Mouse (Mus musculus) splenic B cell, adult 2 months (primary cell): ENCODE results near the gene Acp5.

Source experiments
- DNase-seq: peaks from one replicate; pipeline ENCODE4 v3.0.0-alpha.2; 2011; ENCODE audit warnings: low read depth, low spot score
- H3K27me3 ChIP-seq: 2 replicates; pipeline ENCODE4 v1.6.1; 2012; ENCODE audit warnings: mild to moderate bottlenecking, low read length, moderate library complexity, mixed read lengths; ENCODE audit not compliant: control insufficient read depth, poor library complexity, insufficient read depth, severe bottlenecking
- H3K36me3 ChIP-seq: 2 replicates; pipeline ENCODE4 v1.6.1; 2012; ENCODE audit warnings: mild to moderate bottlenecking, low read length, moderate library complexity, mixed read lengths; ENCODE audit not compliant: control insufficient read depth, poor library complexity, insufficient read depth, severe bottlenecking

Acp5 gene

DNA sequence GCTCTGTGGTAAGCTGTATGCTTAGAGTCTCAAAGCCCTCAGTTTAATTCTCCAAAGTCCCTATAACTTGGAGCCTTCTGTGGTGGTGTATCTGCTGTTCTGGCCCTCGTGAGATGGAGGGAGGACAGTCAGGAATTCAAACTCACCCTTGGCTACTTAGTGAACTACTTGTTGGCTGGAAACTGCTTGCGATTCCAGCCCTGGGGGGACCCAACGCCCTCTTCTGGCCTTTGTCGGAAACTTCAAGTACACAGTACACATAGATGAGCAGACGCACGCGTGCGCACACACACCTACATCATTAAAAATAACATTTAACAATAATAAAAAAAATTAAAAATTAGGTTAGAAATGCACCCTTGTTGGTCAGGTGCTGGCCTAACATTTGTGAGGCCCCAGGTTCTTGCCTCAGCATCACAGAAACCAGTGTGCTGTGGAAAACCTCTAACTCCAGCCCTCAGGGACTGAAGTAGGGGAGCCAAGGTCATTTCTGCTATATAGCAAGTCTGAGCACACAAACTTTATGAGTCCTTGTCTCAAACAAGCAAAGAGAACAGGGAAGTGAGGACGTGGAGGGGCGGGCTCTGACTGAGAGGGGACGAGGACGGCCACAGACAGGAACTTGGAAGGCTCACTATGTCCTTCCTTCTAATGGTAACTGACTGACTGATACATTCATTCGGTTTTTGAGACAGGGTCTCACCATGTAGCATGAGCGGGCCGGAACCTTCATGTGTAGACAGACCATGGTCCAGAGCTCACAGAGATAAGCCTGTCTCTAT is 10.1 kb downstream of the Acp5 start:
- peak; percentile 48 for DNase-seq
- Histone ChIP-seq H3K27me3 (no peaks in the 10 kb centered on the region), H3K36me3 (peaks cover 3% of the 10 kb centered on the region; the same call in 1 of the 2 replicates)

DNA sequence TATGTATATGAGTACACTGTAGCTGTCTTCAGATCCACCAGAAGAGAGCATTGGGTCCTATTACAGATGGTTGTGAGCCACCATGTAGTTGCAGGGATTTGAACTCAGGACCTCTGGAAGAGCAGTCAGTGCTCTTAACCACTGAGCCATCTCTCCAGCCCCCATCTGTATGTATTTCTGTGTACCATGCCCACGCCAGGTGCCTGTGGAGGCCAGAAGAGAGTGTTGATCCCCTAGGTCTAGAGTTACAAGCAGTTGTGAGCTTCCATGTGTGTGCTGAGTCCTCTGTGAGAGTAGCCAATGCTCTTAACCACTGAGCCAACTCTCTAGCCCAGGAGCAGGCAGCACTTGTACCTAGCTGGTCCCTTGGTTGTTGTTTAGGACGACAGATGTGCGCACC is 11.3 kb downstream of the Acp5 start:
- H3K36me3 ChIP-seq, result peaks cover 3% of the 10 kb centered on the region; the same call in 1 of the 2 replicates
- H3K27me3 ChIP-seq, result no peaks in the 10 kb centered on the region
- DNase-seq, result no peak

DNA sequence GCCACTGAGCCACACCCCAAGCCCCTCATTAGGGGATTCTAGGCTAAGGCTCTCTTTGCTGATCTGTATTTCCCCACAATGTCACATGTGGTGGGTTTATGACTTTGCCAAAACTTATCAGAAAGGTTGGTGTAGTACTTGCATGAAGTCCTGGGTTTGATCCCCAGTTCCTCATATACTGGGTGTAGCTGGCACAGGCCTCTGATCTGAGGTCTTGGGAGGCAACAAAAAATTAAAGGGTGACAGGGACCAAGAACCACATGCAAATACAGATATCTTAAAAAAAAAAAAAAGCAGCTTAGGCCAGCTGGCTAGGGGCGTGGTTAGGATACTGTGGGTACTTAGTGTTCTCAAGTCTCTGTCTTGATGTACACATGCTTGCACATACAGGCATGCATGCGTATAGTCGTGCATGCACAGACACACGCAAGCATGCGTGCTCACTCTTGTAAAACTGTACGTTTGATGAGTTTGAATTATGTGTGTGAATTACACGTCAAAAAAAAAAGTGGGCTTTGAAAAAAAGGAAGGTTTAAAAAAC is 12.4 kb downstream of the Acp5 start:
- peak; percentile 83 for DNase-seq

GRCm38 (mm10) chr9:22122005-22122404 is 13.5 kb downstream of the Acp5 start:
- no peaks in the 10 kb centered on the region for H3K27me3 ChIP-seq
- H3K36me3 ChIP-seq, result no peaks in the 10 kb centered on the region
- DNase-seq, result peak; percentile 80

More for the DNA sequence above, 12.4 kb downstream of the Acp5 start:
- peaks cover 1% of the 10 kb centered on the region; the same call in 1 of the 2 replicates for H3K36me3 ChIP-seq
- no peaks in the 10 kb centered on the region for H3K27me3 ChIP-seq

DNA sequence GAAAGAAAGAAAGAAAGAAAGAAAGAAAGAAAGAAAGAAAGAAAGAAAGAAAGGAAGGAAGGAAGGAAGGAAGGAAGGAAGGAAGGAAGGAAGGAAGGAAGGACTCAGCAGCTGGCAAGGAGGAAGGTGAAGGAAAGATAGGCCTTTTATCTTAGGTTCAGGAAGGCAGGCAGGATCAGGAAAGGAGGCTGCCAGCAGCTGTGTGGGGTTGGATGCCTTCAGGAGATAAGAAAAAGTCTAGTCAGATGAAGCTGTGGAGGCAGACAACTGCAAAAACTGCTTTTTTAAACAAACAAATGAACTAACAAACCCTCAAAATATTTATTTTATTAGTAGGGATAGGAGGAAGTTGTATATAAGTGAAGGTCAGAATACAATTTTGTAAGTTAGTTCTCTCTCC is 14.0 kb downstream of the Acp5 start:
- DNase-seq, result no peak
- Histone ChIP-seq H3K36me3 (no peaks in the 10 kb centered on the region), H3K27me3 (no peaks in the 10 kb centered on the region)

DNA sequence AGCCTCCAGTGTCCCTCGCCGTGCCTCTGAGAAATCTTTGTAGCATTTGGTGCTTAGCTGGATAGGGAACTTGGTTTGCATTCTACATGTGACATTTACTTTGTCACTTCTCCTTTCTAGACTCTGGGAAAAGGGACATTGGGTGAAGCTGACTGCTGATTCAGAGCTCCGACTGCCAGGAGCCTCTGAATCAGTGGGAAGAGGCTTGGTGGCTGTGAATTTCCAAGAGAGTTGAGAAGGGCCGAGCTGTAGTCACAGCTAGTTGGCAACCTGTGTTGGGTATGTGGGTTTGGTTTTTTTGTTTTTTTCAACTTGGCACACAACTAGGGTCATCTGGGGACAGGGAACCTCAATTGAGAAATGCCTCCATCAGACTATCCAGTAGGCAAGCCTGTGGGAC is 16.0 kb downstream of the Acp5 start:
- Histone ChIP-seq H3K36me3 (no peaks in the 10 kb centered on the region), H3K27me3 (no peaks in the 10 kb centered on the region)
- no peak for DNase-seq

- Histone ChIP-seq H3K36me3 (peaks cover 7% of the 10 kb centered on the region), H3K27me3 (no peaks in the 10 kb centered on the region)
- DNase-seq, result peak; percentile 96
These were observed 17.6 kb downstream of the Acp5 start for GRCm38 (mm10) chr9:22117754-22118456.

DNA sequence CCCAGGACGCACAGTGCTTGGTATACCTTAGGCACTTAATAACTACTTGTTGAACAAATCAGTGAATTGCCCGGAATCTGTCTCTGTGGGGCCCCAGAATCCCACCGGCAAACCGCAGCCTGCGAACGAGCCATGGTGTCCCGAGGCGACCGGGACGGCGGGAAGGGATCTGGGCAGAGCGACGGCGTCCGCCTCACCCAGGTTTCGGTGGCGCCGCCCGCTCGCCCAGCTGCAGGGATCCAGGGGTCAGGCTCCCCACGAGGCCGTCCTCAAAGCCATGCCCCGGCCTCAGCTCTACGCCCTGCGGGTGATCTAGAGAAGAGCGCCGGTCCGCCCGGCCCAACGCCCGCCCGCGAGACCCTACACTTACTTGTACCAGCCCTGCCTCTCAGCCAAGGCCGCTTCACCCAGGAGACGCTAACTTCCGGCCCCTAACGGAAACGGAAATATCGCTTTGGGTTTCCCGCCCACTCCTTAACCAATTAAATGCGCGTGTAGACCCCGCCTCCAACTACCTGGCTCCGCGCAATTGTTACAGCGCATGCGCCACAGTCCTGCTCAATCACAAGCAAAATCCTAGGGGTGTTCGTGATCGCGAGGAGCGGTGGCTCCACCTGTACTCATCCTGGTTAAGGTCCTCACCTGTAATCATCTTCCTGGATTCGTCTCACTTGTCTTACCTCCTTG is 18.6 kb downstream of the Acp5 start, which contains the start of gene Elof1:
Gene Elof1, minus strand, starts transcription at position 433 of the 687 bp plus-strand sequence.
- peaks cover 10% of the 10 kb centered on the region for H3K36me3 ChIP-seq
- DNase-seq, result peak; percentile 97
- H3K27me3 ChIP-seq, result no peaks in the 10 kb centered on the region

GRCm38 (mm10) chr9:22116086-22116485 is 19.4 kb downstream of the Acp5 start:
- no peak for DNase-seq
- Histone ChIP-seq H3K27me3 (no peaks in the 10 kb centered on the region), H3K36me3 (peaks cover 10% of the 10 kb centered on the region)

DNA sequence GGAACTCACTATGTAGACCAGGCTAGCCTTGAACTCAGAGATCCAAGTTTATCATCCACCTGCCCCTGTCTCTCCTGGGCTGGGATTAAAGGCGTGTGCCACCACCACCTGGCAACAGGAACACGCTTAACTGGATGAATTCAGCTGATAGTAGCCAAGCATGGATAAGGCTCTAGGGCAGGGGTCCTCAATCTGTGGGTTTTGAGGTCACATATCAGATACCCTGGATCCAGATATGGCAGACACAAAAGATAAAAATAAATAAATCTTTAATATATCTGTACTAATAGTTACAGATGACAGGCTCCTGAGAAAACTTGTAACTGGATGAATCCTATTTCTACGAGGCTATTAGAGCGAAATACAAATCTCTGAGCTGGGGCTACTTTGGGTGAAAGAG is 19.9 kb downstream of the Acp5 start:
- Histone ChIP-seq H3K36me3 (peaks cover 10% of the 10 kb centered on the region), H3K27me3 (no peaks in the 10 kb centered on the region)
- no peak for DNase-seq

GRCm38 (mm10) chr9:22108194-22108593 is 27.3 kb downstream of the Acp5 start:
- peaks cover 5% of the 10 kb centered on the region for H3K36me3 ChIP-seq
- no peaks in the 10 kb centered on the region for H3K27me3 ChIP-seq
- no peak for DNase-seq

DNA sequence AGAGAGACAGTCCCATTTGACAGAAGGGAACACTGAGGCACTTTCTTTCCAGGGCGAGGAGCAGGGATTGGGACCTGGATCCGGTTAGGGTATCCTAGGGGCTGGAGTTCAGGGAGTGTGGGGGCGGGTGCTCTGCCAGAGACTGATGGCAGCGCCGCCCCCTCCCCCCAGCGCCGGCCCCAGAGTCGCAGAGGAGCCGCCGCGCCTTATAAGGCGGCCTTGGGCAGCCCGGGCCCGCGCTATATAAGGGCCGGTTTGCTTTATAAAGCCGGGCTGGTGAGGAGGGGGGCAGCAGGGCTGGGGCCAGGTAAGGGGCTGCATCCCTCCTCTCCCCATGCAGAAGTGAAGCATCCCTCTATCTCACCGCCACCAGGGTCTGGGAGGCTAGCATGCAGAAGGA is 35.6 kb downstream of the Acp5 start:
- DNase-seq, result no peak
- H3K36me3 ChIP-seq, result no peaks in the 10 kb centered on the region
- H3K27me3 ChIP-seq, result no peaks in the 10 kb centered on the region

- no peak for DNase-seq
- no peaks in the 10 kb centered on the region for H3K36me3 ChIP-seq
These were observed 36.4 kb downstream of the Acp5 start, which contains the start of gene Cnn1 for GRCm38 (mm10) chr9:22098993-22099696. Gene Cnn1, plus strand, starts transcription at chr9:22099216.

GRCm38 (mm10) chr9:22095854-22096307 is 39.6 kb downstream of the Acp5 start:
- H3K27me3 ChIP-seq, result no peaks in the 10 kb centered on the region
- DNase-seq, result peak; percentile 91
- H3K36me3 ChIP-seq, result no peaks in the 10 kb centered on the region

More at GRCm38 (mm10) chr9:22098993-22099696, 36.4 kb downstream of the Acp5 start, which contains the start of gene Cnn1:
- H3K27me3 ChIP-seq, result no peaks in the 10 kb centered on the region
